Mouse (Mus musculus) spleen, postnatal 14 days (tissue): ENCODE data around the gene Setd2.

ENCODE experiments used
- DNase-seq, 2 experiments: peaks; one replicate each; pipeline ENCODE4 v3.0.0; 2021 to 2022; ENCODE audit warnings: low spot score in 2 of 2

The Setd2 gene

GRCm38 (mm10) chr9:110623416-110624195 is 91.2 kb downstream of the Setd2 start:
- no peak for DNase-seq

- DNase-seq: peak in 1 of 2 experiments; percentile 41
These were observed 92.2 kb downstream of the Setd2 start, which contains the start of gene Nradd for GRCm38 (mm10) chr9:110624361-110625166. Nradd (minus strand) TSS chr9:110624452.

- no peak for DNase-seq
These were observed 93.0 kb downstream of the Setd2 start for GRCm38 (mm10) chr9:110625350-110625908.

GRCm38 (mm10) chr9:110630171-110630570 is 97.8 kb downstream of the Setd2 start:
- DNase-seq: no peak

- peak in 1 of 2 experiments; percentile 44 for DNase-seq
These were observed 98.8 kb downstream of the Setd2 start for GRCm38 (mm10) chr9:110631191-110631590.

GRCm38 (mm10) chr9:110631651-110632275 is 99.4 kb downstream of the Setd2 start:
- DNase-seq: no peak

- DNase-seq: no peak
These were observed 100.3 kb downstream of the Setd2 start for GRCm38 (mm10) chr9:110632671-110633070.

GRCm38 (mm10) chr9:110633882-110634281 is 101.5 kb downstream of the Setd2 start:
- DNase-seq: no peak

GRCm38 (mm10) chr9:110635225-110635624 is 102.8 kb downstream of the Setd2 start:
- DNase-seq: peak; percentile 78 to 92

- DNase-seq: no peak
These were observed 106.2 kb downstream of the Setd2 start for GRCm38 (mm10) chr9:110638611-110639021.

- DNase-seq: no peak
These were observed 108.6 kb downstream of the Setd2 start for GRCm38 (mm10) chr9:110641006-110641405.

GRCm38 (mm10) chr9:110642812-110643524 is 110.6 kb downstream of the Setd2 start:
- DNase-seq: no peak

- DNase-seq: no peak
These were observed 111.4 kb downstream of the Setd2 start for GRCm38 (mm10) chr9:110643787-110644186.

GRCm38 (mm10) chr9:110644295-110644694 is 111.9 kb downstream of the Setd2 start:
- no peak for DNase-seq

GRCm38 (mm10) chr9:110645219-110645618 is 112.8 kb downstream of the Setd2 start:
- peak; percentile 36 to 37 for DNase-seq

- DNase-seq: no peak
These were observed 117.4 kb downstream of the Setd2 start for GRCm38 (mm10) chr9:110649775-110650174.

GRCm38 (mm10) chr9:110651931-110652722 is 119.7 kb downstream of the Setd2 start:
- no peak for DNase-seq

GRCm38 (mm10) chr9:110652963-110653654 is 120.7 kb downstream of the Setd2 start:
- no peak for DNase-seq

GRCm38 (mm10) chr9:110653655-110654461 is 121.5 kb downstream of the Setd2 start, which contains the start of gene Nbeal2:
Nbeal2 (minus strand) TSS chr9:110654161.
- peak; percentile 82 for DNase-seq
